Mouse (Mus musculus): ENCODE results near the gene Ebf1.

Ebf1 gene

GRCm38 (mm10) chr11:44702716-44703486 lies 85.8 kb downstream of the Ebf1 start:
- no peak for DNase-seq (ENCODE audit: low spot score in 2 of 2)

- no peak for DNase-seq (ENCODE audit: low spot score in 2 of 2)
These were observed 86.8 kb downstream of the Ebf1 start for GRCm38 (mm10) chr11:44703951-44704350.

GRCm38 (mm10) chr11:44705811-44706210 lies 88.7 kb downstream of the Ebf1 start:
- DNase-seq (ENCODE audit: low spot score in 2 of 2): no peak

DNA sequence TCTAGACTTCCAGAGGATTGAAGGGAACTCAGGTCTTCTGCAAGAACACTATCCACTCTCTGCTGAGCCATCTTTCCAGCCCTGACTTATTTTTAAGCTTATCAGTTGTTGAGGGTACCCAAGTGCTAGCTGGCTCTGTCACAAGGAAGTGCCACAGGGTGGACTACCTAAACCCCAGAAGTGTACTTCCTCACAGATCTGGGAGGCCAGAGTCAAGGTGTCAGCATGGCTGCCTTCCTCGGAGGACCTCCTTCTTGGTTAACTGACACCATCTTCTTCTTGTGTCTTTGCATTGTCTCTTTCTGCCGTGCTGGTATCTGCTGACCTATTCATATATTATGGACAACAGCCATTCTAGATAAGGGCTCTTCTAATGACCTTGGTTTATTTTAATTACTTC lies 89.3 kb downstream of the Ebf1 start:
- DNase-seq (ENCODE audit: low spot score in 2 of 2): no peak

DNA sequence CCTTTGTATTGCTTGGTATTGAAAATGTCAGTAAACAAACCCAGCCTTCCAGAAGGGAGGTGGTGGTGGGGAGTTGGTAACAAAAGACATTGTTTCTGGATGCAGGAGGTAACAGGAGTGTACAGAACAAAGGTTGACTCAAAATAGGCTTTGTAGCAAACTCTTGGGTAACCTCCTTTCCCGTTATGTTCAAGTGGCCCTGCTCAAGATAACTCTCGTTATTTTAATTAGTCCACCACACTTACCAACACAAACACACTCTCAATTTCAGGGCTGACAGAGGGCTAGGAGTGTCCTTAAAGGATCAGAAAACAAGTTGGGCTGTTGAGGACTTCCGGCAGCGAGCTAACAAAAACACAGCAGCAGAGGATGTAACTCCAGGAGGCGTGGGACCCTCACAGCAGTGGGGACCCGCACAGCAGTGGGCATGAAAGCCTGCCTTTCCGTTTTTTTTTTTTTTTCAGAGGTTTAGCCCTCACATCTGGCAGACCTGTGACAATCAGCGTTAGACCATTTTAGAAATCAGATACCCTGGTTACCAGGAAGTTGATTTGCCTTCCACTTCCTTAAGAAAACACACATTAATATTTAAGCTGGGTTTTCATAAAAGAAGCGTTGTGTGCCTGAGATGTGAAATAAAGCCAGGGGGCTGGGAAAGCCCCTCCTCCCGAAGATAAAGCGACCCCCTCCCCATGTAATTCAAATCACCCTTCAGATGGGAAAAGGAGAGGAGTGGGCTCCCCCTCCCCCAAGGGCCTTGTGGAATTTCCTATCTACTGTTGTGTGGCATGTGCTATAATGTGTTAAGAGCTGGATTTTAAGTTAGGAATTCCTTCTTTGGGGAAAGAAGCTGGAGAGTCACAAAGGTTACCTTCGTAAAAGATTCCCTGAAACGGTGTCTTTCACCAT lies 90.5 kb downstream of the Ebf1 start:
- DNase-seq (ENCODE audit: low spot score in 2 of 2): no peak

- no peak for DNase-seq (ENCODE audit: low spot score in 2 of 2)
These were observed 91.2 kb downstream of the Ebf1 start for GRCm38 (mm10) chr11:44708290-44708685.

DNA sequence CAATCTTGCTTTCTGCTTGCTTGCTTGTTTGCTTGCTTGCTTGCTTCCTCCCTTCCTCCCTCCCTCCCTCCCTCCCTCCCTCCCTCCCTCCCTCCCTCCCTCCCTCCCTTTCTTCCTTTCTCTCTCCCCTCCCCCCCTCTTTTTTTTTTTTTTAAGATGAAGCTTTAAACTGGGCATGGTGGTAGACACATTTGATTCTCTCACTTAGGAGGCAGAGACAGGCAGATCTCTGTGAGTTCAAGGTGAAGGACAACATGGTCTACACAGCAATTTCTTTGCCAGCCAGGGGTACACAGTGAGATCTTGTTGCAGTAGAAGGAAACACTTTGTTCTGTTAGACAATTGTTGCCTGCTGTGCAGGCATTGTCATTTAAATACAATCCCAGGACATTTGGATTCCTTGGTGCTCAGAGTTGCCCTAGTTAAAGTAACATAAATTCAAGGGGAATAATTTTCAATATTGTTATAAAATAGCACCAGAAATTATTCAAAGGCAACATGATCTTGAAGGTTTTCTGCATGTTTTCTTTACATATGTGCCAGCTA lies 92.0 kb downstream of the Ebf1 start:
- no peak for DNase-seq (ENCODE audit: low spot score in 2 of 2)

GRCm38 (mm10) chr11:44709869-44710460 lies 92.8 kb downstream of the Ebf1 start:
- no peak for DNase-seq (ENCODE audit: low spot score in 2 of 2)

DNA sequence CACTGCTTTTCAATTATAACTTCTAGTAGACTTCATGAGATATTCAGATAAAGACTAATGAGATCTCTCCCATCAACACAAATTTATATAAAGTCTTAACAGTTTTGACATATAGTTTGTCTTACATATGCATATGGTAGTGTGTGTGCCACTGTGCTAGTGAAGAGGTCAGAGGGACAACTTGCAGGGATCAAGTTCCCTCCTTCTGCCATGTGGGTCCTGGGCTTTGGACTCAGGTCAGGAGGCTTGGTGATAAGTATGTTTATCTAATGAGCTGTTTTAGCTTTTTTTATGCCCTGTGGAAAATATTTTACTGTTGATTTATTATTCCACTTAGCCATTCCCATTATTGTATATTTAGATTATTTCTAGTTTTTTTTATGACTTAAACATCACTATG lies 93.7 kb downstream of the Ebf1 start:
- no peak for DNase-seq (ENCODE audit: low spot score in 2 of 2)

- DNase-seq (ENCODE audit: low spot score in 2 of 2): no peak
These were observed 97.1 kb downstream of the Ebf1 start for GRCm38 (mm10) chr11:44714188-44714587.

DNA sequence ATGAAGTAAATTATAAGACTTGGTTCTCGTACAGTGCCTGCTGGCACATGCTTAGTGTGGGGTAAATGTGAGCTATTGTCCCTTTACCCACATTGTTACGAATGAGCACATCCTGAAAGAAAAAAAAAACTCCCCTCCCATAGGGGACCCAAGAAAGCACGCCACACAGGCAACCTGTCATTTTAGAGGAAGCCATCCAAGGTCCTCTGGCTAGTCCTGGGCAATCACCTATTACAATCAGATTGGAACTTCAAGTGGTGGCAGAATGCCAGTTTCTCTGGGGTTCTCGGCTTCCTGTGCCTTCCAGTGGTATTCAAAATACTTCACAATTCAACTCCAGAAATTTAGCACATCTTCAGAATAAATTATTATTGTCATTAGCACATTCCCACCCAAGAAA lies 98.7 kb downstream of the Ebf1 start:
- DNase-seq (ENCODE audit: low spot score in 2 of 2): no peak

DNA sequence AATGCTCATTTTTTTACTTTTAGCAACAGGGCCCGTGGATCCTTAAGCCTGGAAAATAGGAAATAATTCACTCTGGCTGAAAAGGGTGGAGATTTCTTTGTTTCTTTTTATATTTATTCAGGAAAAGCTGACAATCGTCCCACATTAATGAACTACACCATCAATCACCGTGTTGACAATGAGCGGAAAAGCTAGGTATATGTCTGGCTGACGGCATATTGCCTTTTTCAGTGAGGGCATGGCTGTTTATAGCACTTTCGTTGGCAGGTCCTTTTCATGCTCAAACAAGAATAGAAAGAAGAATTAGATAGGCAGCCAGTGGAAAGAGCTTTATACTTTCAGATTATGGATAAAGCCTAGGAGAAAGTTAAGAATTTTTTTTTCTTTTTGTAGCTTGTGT lies 99.8 kb downstream of the Ebf1 start:
- no peak for DNase-seq (ENCODE audit: low spot score in 2 of 2)

DNA sequence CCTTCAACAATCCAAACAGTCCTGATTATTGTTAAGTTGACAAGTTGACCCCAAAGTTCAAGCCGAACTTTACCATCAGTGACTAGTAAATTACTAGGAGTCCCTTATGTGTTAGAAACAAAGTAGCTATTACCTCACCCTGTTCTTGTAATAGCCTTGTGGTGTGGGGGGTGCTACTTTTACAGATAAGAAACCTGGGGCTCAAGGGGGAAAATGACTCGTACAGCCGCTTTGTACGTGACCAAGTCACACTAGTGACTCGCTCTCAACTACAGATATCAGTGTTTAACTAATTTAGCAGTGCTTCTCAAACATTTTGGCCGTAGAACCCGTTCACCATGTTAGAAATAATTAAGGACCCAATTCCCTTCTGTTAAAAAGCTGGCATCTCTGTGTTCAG lies 100.5 kb downstream of the Ebf1 start:
- no peak for DNase-seq (ENCODE audit: low spot score in 2 of 2)

GRCm38 (mm10) chr11:44721976-44722375 lies 104.9 kb downstream of the Ebf1 start:
- no peak for DNase-seq (ENCODE audit: low spot score in 2 of 2)

DNA sequence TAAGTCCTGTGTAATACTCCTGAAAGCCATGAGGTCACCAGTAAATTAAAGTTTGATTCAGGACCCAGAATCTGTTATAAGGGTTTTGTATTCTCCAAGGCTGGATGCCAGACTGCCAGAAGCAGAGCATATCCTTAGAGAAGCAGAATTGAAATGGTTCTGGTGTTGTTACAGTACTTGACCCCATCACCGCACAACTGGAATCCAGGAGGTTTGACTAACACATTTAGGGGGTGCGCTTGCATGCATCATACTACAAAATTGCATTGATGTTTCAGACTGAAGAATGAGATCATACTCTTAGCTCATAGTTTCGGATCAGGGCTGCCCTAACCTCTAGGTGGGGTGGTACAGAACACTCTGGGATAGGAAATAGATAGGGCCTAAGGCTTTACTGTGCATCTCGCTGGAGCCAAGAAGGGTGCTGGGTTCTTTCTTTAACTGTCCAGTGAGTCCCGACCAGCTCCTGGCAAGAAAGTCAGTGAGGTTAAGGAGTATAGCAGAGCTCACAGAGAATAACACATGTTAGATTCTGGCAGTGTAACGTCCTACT lies 106.9 kb downstream of the Ebf1 start:
- DNase-seq (ENCODE audit: low spot score in 2 of 2): no peak

DNA sequence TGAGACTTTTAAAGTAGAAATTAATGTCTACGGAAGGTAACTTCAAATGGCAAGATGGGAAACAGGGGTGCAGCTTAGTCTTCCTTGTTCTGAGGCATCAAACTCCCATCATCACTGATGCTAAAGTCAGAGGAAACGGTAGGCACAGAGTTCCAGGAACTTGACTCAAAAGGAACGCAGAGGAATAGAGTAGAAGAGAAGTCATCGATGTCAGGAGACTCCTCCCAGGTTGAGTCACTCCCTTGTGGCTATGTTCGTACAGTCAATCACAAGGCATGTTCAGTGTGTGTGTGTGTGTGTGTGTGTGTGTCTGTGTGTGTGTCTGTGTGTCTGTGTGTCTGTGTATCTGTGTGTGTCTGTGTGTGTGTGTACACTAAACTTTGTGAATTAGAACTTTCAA lies 108.6 kb downstream of the Ebf1 start:
- DNase-seq (ENCODE audit: low spot score in 2 of 2): no peak

GRCm38 (mm10) chr11:44727376-44727775 lies 110.3 kb downstream of the Ebf1 start:
- DNase-seq (ENCODE audit: low spot score in 2 of 2): no peak

GRCm38 (mm10) chr11:44727821-44728220 lies 110.7 kb downstream of the Ebf1 start:
- DNase-seq (ENCODE audit: low spot score in 2 of 2): no peak

- no peak for DNase-seq (ENCODE audit: low spot score in 2 of 2)
These were observed 111.2 kb downstream of the Ebf1 start for GRCm38 (mm10) chr11:44728271-44728670.

DNA sequence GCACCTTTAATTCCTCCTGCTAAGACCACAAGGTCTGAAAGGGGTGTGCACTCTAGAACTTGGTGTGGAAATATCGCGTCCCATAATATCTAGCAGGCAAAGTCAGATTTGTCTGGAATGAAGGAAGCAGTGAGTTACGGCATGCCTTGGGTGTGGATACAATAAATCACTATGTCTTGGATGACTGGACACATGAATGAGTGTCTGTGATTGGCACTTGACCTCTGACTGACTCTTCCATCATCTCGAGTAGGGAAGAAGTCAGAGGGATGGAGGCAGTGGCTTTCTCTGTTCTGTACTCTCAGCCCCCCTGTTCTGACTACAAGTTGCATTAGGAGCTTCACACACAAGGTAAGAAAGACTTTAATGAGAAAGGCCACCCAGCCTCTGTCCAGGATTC lies 112.8 kb downstream of the Ebf1 start:
- DNase-seq (ENCODE audit: low spot score in 2 of 2): no peak

GRCm38 (mm10) chr11:44731763-44732162 lies 114.6 kb downstream of the Ebf1 start:
- no peak for DNase-seq (ENCODE audit: low spot score in 2 of 2)

DNA sequence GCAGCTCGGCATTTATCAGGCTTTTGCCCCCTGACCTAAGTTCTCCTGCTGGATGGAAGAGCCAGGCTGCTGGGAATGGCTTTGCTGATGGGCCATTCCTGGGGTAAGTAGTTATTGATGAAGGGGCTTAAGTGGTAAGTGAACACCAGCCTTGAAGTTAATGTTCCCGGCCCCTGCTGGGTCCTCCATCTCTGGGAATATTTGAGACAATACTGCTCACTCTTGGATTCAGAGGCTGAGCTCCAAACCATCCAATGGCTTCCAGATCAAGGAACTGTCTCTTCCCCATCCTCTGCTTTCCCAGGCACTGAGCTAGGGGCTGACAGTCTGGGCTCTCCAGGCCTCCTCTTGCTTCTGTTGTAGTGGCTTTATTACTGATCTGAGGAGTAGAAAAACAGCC lies 116.2 kb downstream of the Ebf1 start:
- no peak for DNase-seq (ENCODE audit: low spot score in 2 of 2)
